Mouse (Mus musculus) heart, embryonic 11.5 days (tissue): ENCODE results near the gene Elf4. TPM values are rescaled to one million over a fixed set of nuclear protein-coding genes. Genes with fewer than 3 reads are reported as not detected.

ENCODE experiments used
- ATAC-seq: fragments of 200-750 bp; cut with Nextera tagmentation; replicated peaks from 2 replicates; pipeline ENCODE4 v1.8.0; 2017; ENCODE audit warnings: moderate library complexity; ENCODE audit not compliant: insufficient number of reproducible peaks, low FRiP score, low TSS enrichment
- H3K27ac ChIP-seq: fragments of 300-500 bp; sonication (generic); 2 replicates; pipeline ENCODE4 v1.5.1; 2014; ENCODE audit warnings: mild to moderate bottlenecking, low read depth, low read length
- H3K27me3 ChIP-seq: fragments of 300-500 bp; sonication (generic); 2 replicates; pipeline ENCODE4 v1.6.1; 2014; ENCODE audit warnings: mild to moderate bottlenecking, low read length, mixed read lengths; ENCODE audit not compliant: control insufficient read depth, insufficient read depth
- H3K36me3 ChIP-seq: fragments of 300-500 bp; sonication (generic); 2 replicates; pipeline ENCODE4 v1.6.1; 2014; ENCODE audit warnings: mild to moderate bottlenecking, low read length, moderate library complexity, mixed read lengths; ENCODE audit not compliant: control insufficient read depth, insufficient read depth
- H3K4me1 ChIP-seq: fragments of 300-500 bp; sonication (generic); 2 replicates; pipeline ENCODE4 v1.6.1; 2014; ENCODE audit warnings: low read length; ENCODE audit not compliant: control insufficient read depth, insufficient read depth
- H3K4me2 ChIP-seq: fragments of 300-500 bp; sonication (generic); 2 replicates; pipeline ENCODE4 v1.6.1; 2014; ENCODE audit warnings: mild to moderate bottlenecking, moderate library complexity
- H3K4me3 ChIP-seq: fragments of 300-500 bp; sonication (generic); 2 replicates; pipeline ENCODE4 v1.5.1; 2014; ENCODE audit warnings: low read depth, low read length
- H3K9ac ChIP-seq: fragments of 300-500 bp; sonication (generic); 2 replicates; pipeline ENCODE4 v1.6.1; 2014; ENCODE audit warnings: mild to moderate bottlenecking, low read depth, low read length, moderate library complexity
- H3K9me3 ChIP-seq: fragments of 300-500 bp; sonication (generic); replicated peaks from 2 replicates; pipeline ENCODE4 v1.6.1; 2016; ENCODE audit warnings: low read length; ENCODE audit not compliant: control insufficient read depth
- WGBS: fragments of 180-500 bp; shearing (Covaris S2); extraction: QIAGEN DNeasy Blood & Tissue Kit; methylation state at CpG from one replicate; pipeline ENCODE4 v1.1.7; 2014; ENCODE audit not compliant: insufficient replicate concordance; 5-methylcytosine and 5-hydroxymethylcytosine counted together
- polyA plus RNA-seq: library from polyadenylated mRNA; unstranded; fragments of >200 nt; fragmentation: Nextera tagmentation; extraction: Ambion mirVana; gene quantifications from 2 replicates; pipeline ENCODE4 v1.2.1, GENCODE M21; 2014

Gene Elf4
- polyA plus RNA-seq, 1 experiment from 2014 or later, result 14.3 TPM

GRCm38 (mm10) chrX:48462297-48462696 lies 635 bp downstream of the Elf4 start:
- peak overlapping the region; percentile 69 for H3K4me2 ChIP-seq
- H3K36me3 ChIP-seq, result no peaks in the 10 kb centered on the region
- no peak overlapping the region for H3K9ac ChIP-seq
- H3K9me3 ChIP-seq, result no peaks in the 10 kb centered on the region
- H3K4me3 ChIP-seq, result peak overlapping the region; percentile 38
- peak; percentile 10; the same call in 1 of the 2 replicates for ATAC-seq
- H3K27ac ChIP-seq, result no peak overlapping the region
- whole genome bisulfite sequencing, result 28% methylated on average over 4 of the region's 4 CpGs
- H3K4me1 ChIP-seq, result 0 out of 2 replicates have a peak, but pooled peaks cover 2% of the 10 kb centered on the region
- H3K27me3 ChIP-seq, result no peaks in the 10 kb centered on the region

GRCm38 (mm10) chrX:48461006-48461405 lies 1.9 kb downstream of the Elf4 start:
- Histone ChIP-seq H3K36me3 (no peaks in the 10 kb centered on the region), H3K27me3 (no peaks in the 10 kb centered on the region), H3K9me3 (no peaks in the 10 kb centered on the region), H3K4me1 (0 out of 2 replicates have a peak, but pooled peaks cover 2% of the 10 kb centered on the region), H3K4me3 (no peak overlapping the region), H3K4me2 (no peak overlapping the region), H3K27ac (no peak overlapping the region), H3K9ac (no peak overlapping the region)
- WGBS, result 58% methylated on average over 4 of the region's 4 CpGs
- ATAC-seq, result no peak

- WGBS, result 81% methylated on average over 7 of the region's 7 CpGs
- no peaks in the 10 kb centered on the region for H3K27me3 ChIP-seq
- 0 out of 2 replicates have a peak, but pooled peaks cover 2% of the 10 kb centered on the region for H3K4me1 ChIP-seq
- no peak for ATAC-seq
- H3K36me3 ChIP-seq, result no peaks in the 10 kb centered on the region
- H3K4me2 ChIP-seq, result no peak overlapping the region
- H3K4me3 ChIP-seq, result no peak overlapping the region
- no peak overlapping the region for H3K9ac ChIP-seq
- no peak overlapping the region for H3K27ac ChIP-seq
- no peaks in the 10 kb centered on the region for H3K9me3 ChIP-seq
Observed at GRCm38 (mm10) chrX:48460496-48460895, 2.4 kb downstream of the Elf4 start.

GRCm38 (mm10) chrX:48456956-48457355 lies 6.0 kb downstream of the Elf4 start:
- Histone ChIP-seq H3K4me3 (no peak overlapping the region), H3K27me3 (peaks cover 9% of the 10 kb centered on the region; the same call in 1 of the 2 replicates), H3K36me3 (no peaks in the 10 kb centered on the region), H3K4me2 (no peak overlapping the region), H3K4me1 (peaks cover 6% of the 10 kb centered on the region), H3K9ac (no peak overlapping the region), H3K9me3 (no peaks in the 10 kb centered on the region), H3K27ac (no peak overlapping the region)
- 68% methylated on average over 6 of the region's 6 CpGs for WGBS
- ATAC-seq, result no peak

DNA sequence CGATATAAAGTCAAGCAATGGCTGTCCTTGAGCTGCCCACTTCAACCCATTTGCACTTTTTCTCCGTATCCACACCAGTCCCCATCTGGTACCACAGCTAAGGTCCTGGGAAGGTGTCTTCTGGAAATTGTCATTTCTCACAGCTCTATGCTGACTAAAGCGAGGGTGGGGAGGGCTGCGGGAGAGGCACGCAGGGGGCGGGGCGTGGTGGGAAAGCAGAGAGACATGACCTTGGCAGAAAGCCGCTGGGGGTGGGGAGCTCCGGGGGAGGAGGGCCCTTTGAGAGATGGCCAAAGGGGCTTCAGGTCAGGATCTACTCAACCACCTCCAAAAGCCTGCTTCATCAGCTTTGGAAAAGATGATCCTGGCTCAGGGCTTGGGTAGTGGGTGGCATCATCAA lies 7.9 kb downstream of the Elf4 start:
- no peak for ATAC-seq
- Histone ChIP-seq H3K27me3 (peaks cover 9% of the 10 kb centered on the region; the same call in 1 of the 2 replicates), H3K4me3 (peak overlapping the region; percentile 62; the same call in 1 of the 2 replicates), H3K9me3 (no peaks in the 10 kb centered on the region), H3K4me2 (peak overlapping the region; percentile 62), H3K9ac (peak overlapping the region; percentile 79; the same call in 1 of the 2 replicates), H3K27ac (peak overlapping the region; percentile 86), H3K36me3 (no peaks in the 10 kb centered on the region), H3K4me1 (peaks cover 12% of the 10 kb centered on the region)
- 27% methylated on average over 9 of the region's 9 CpGs for WGBS

DNA sequence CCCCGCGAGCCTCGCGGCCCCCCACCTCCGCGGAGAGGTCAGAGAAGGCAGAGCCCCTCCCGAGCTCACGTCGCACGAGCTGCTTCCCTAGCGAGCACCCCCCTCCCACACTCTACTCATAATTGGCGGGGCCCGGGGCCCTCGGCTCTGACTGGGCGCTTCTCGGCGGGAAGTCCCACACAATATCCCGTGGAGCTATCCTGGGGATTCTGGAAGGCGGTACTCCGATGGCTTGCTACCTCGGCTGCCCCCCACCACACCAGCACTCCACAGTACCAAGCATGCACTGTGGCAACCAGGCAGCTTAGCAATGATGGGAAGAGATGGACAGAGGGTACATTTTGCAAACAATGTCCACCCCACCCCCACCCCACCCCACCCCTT lies 8.4 kb downstream of the Elf4 start:
- H3K4me2 ChIP-seq, result peak overlapping the region; percentile 62
- H3K27ac ChIP-seq, result peak overlapping the region; percentile 86
- peaks cover 13% of the 10 kb centered on the region for H3K4me1 ChIP-seq
- H3K27me3 ChIP-seq, result peaks cover 9% of the 10 kb centered on the region; the same call in 1 of the 2 replicates
- H3K9ac ChIP-seq, result peak overlapping the region; percentile 79
- no peaks in the 10 kb centered on the region for H3K9me3 ChIP-seq
- WGBS, result 23% methylated on average over 18 of the region's 21 CpGs
- peak; percentile 56 for ATAC-seq
- H3K4me3 ChIP-seq, result peak overlapping the region; percentile 62
- H3K36me3 ChIP-seq, result no peaks in the 10 kb centered on the region

DNA sequence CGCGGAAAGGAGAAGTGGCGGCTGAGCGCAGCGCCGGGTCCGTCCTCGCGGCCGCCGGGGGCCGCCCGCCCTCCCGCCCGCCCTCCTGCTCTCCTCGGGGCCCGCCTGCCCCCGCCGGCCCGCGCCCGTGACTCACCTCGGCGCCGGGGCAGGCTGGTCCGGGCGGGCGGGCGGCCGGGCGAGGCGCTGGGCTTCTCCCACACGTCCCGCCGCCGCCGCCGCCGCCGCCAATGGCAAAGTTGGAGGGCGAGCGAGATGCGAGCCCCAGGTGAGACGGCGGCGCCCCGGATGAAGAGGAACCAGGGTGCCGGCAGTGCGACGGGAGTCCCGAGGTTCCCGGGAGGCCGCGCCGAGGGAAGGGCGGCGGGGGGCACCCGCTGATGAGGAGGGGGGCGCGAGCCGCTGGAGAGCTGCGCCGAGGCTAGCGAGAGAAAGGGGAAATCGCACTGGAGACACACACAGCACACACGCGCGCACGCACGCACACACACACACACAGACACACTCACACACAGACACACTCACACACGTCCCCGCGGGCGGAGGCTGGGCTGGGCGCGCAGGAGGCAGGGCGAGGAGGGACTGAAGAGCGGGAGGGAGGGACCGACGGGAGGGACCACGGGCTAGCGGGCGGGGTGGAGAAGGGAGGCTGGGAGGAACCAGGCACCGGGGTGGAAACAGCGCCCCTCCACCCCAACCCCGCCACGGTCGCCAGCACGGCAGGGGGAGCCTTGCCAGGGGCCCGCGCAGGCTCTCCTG lies 9.0 kb downstream of the Elf4 start:
- Histone ChIP-seq H3K4me3 (peak overlapping the region; percentile 62), H3K9me3 (no peaks in the 10 kb centered on the region), H3K4me1 (peaks cover 13% of the 10 kb centered on the region), H3K27ac (peak overlapping the region; percentile 86), H3K36me3 (no peaks in the 10 kb centered on the region), H3K27me3 (peaks cover 9% of the 10 kb centered on the region; the same call in 1 of the 2 replicates), H3K4me2 (peak overlapping the region; percentile 62), H3K9ac (peak overlapping the region; percentile 79)
- WGBS, result 11% methylated on average over 57 of the region's 91 CpGs
- peak; percentile 82 for ATAC-seq

- Histone ChIP-seq H3K9ac (peak overlapping the region; percentile 79), H3K36me3 (no peaks in the 10 kb centered on the region), H3K4me3 (peak overlapping the region; percentile 62), H3K4me1 (peaks cover 13% of the 10 kb centered on the region), H3K27me3 (peaks cover 9% of the 10 kb centered on the region; the same call in 1 of the 2 replicates), H3K4me2 (peak overlapping the region; percentile 62), H3K27ac (peak overlapping the region; percentile 86), H3K9me3 (no peaks in the 10 kb centered on the region)
- ATAC-seq, result 0 out of 2 replicates have a peak, but pooled peaks have one; percentile 17
- WGBS, result 17% methylated on average over 55 of the region's 71 CpGs
Observed at GRCm38 (mm10) chrX:48452931-48453673, 9.8 kb downstream of the Elf4 start.
